Mouse (Mus musculus) layer of hippocampus, adult 18-20 months (tissue): Measurements from ENCODE around the gene Lpo. TPM values are rescaled to one million over a fixed set of nuclear protein-coding genes. Genes with fewer than 3 reads are reported as not detected.
"Not testable (repeated sequence)": the region's sequence is repeated elsewhere in the genome, so short reads cannot be mapped to it uniquely, and the experiment has no call there.

Experiments used
- DNase-seq, 2 experiments: peaks; one replicate each; pipeline ENCODE4 v3.0.0; 2022; ENCODE audit warnings: low spot score in 2 of 2
- long read RNA-seq: library from polyadenylated mRNA; stranded (forward); transcript quantifications from one replicate; pipeline ENCODE4 v2.0.0, GENCODE M21; 2021
- total RNA-seq, 2 experiments: library from RNA; stranded (reverse); gene quantifications; 2 replicates each; pipeline ENCODE4 v1.2.3; 2021

Gene Lpo
- total RNA-seq = under 1 TPM; 0.15 to 0.37 TPM
- long read RNA-seq = 0 reads

DNA sequence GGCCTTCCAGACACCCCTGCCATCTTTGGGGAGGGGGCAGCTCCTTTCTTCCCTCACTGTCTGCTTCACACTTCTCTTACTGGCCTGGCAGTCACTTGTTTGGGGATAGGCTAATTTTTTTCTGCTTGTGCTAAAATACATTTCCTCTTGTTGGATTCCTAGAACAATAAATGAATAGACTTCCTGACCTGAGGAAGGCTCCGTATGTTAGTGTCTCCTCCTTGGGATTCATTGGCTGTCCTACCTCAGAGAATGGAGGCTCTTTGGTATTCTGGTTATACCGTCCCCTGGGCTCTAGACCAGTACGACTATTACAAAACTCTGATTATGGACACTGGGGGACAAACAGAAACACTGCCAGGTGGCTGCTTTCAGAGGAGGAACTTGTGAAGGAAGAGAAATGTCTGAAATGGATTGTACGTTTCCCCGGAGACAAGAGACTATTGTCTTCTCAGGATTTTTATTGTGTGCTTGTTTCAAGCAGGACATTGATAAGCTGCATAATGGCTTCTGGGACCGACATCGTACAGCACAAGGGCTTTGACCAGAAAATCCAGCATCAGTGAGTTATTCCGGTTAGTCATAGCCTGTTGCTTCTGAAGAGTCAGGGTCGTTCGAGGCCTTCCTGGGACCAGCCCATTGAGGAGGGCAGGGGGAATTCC, at the start of gene Lpo:
Gene Lpo, minus strand, starts transcription at position 51 of the 662 bp plus-strand sequence.
- DNase-seq = no peak

DNA sequence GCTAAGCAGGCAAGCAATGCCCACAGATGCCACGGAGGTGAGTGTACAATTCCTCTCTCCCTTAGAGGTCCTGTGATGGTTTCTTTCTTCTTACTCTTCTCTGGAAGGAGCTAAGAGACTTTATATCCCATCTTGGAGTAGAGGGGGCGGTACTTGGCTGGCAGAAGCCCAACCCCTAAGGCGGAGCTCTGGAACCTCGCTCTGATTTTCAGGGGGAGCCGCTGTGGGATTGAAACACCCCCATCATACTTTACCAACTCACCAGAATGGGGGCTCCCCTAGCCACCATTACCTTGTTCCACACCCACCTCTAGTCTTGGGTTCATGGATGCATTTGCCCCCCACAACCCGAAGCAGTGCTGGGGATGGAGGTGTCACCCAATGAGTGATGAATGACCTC, 47.3 kb upstream of the Lpo start, which contains the start of gene Epx:
Gene Epx, minus strand, starts transcription at position 101 of the 400 bp plus-strand sequence.
- DNase-seq = no peak

DNA sequence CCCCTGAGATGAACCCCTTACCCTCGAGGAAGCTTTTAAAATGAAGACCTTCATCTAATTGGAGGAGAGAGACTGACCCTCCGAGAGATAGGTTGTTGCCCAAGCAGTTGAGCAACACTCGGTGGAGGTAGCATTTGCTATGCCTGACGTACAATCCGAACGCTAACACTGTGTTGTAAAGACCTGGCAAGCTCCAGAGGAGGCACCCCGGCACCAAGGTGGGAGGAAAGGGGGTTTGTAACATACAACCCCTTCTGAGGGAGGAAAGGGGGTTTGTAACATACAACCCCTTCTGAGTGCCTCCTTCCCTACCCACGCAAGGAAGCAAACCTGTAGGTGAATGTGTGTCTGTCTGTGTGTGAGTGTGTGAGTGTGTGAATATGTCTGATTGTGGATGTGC, 43.7 kb upstream of the Lpo start:
- DNase-seq = no peak

DNA sequence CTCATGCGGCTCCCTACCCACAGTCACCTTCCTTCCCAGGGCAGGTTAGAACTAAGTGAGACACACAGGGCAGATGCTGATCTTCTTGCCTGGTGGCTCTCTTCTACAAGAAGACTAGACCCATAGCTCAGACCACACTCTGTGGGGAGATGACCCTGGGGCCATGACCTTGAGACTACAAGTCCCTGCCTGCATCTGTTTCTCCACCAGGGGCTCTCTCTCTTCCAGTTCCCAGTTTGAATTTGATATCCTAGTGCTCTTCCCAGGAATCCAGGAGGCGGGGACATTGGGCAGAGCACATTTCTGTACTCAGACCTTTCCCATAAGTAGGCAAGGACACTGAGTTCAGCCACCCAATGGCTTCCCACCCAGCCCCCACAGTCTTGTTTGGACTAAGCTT, 42.0 kb upstream of the Lpo start:
- no peak for DNase-seq

DNA sequence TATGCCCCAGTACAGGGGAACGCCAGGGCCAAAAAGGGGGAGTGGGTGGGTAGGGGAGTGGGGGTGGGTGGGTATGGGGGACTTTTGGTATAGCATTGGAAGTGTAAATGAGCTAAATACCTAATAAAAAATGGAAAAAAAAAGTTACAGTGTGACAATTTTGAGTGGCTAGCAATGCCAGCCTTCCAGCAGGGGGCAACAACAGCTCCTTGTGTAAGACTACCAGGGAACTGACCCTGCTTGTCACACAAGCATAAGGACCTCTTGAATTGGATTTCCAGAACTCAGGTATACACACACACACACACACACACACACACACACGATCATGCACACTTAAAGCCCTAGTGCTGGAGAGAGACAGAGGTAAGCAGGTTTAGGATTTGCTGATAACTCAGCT, 38.8 kb upstream of the Lpo start:
- DNase-seq = not testable (repeated sequence)

DNA sequence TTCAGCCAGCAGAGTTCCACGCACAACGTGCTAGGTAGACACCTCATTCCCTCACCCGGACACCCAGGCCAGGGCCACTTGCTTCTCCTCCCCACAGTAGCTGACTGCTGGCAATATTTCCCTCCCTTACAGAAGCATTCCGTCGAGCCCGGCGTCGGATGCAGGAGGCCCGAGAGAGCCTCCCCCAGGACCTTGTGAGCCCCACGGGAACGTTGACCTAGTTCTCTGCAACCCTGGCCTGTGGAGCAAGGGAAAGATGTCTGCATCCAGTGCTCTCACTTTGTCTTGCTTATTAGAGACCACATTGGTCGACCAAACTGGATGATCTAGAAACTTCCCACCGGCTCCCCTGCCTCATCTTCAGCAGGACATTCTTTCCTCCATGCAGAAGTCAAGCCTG, 34.7 kb upstream of the Lpo start:
- no peak for DNase-seq

DNA sequence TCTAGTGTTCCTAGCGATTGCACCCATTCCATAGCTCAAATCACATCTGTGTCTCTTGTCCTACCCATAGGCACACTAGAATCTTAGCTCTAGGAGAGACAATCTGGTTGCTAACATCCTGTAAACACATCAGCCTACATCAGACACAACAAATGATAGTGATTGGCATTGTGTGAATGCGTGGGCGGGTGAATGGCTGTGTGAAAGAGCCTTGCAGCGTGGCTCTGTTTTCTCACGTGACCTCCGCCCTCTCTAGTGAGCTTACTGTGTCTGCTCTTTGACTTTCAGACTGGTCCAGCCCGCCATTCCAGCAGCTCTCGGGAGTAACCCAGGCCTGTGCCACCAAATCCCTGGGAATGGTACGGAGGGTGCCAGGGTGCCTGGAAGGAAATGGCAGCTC, 32.3 kb upstream of the Lpo start:
- no peak for DNase-seq

DNA sequence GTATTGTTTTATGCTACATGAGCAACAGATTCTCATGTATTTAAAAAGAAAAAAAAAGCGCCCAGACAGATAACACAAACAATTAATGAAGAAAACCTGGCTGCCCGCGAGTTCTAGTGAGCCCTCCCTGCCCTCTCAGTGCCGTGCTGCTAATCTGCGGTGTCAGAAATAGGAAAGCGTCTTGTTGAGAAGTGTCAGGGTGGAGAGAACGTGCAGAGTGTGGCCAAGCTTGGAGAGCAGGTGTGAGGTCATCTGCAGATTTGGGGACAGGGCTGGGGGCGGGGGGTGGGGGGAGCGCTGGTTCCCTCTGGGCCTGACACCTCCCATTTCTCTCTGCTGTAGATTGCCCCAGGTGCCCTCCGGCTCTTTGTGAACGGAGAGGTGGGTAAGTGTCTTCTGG, 31.2 kb upstream of the Lpo start:
- no peak for DNase-seq

DNA sequence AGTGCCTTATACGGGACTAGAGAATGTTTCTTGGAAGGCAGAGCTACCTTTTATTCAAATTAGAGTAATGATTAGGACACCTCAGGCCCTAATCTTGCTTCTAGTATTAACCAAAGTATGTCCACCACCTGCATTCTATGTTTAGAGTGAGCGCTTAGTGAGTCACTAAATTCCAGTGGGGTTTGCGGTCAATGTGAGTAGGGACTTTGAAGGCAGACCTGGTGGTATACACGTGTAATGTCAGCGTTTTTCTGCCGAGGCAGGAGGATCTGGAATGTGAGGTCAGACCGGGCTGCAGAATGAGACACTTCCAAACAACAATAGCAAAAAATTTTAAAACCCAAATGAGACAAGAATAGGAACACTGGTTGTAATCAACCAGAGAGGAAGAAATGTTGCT, 26.5 kb upstream of the Lpo start:
- DNase-seq = no peak

DNA sequence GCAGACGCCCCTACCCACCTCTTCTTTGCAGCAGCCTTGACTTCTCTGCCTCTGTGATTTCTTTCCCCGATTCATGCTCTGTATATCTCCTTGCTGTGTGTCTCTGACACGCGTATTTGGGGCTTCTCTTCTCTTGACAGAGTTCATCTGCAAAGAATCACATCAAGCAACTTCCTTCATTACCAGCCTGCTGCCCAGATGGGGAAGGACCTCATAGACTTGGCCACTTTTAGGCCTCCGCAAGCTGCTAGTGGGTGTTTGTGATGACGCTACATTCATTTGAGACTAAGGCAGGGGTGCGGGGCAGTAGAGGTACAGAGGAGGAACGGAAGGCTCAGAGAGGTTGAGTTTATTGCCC, 25.5 kb upstream of the Lpo start:
- DNase-seq = peak; percentile 11 to 27

DNA sequence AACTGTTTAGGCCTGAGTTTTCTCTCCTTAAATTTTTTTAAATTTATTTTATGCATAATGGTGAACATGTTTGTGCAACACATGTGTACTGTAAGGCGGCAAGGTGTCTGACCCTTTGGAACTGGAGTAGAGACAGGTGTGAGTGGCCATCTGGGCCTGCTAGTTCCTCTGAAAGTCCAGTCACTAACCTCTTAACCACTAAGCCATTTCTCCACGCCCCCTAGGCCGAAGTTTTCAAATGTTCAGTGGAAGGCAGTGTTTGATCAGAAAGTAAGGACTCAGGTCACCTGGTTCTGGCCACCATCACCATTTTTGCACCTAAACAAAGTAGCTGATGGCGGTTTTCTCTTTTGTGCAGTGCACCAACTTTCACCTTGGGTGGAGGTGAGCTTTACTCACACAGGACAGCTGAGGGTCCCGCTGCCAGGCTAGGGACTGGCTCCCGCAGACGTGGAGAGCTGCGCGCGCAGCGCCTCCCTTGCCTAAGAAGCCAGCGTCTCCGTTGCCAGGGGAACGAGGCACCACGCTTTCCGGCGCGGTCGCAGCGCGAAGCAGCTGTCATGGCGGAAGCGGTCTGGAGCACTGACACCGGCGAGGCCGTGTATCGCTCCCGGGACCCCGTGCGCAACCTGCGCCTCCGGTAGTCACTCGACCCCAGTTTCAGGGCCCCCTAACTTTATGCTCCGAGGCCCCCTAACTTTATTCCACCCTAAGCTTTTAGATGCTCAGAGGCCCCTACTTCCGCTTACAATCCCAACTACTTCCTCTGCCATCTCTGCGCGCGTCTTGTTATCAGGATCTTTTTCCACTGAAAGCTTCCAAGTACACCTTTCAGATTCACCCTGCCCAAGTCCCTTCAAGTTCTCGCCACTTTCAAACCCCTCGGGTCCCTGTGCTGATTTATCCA, 24.9 kb upstream of the Lpo start, which contains the start of gene Mks1:
Gene Mks1, plus strand, starts transcription at position 526 of the 907 bp plus-strand sequence.
- peak; percentile 86 to 95 for DNase-seq

DNA sequence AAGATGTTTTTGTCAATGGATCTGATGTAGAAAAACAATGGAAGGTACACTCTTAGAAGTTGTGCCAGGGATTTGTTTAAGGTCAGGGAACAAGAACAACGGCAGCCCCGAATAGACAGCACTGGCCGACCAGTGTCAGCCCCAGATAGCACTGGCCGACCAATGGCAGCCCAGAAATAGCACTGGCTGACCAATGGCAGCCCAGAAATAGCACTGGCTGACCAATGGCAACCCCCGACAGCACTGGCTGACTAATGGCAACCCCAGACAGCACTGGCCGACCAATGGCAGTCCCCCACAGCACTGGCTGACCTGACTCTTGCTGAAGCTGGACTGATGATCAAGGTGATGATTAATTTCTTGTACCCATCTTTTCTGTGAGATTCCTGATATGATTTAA, 19.8 kb upstream of the Lpo start:
- no peak for DNase-seq

DNA sequence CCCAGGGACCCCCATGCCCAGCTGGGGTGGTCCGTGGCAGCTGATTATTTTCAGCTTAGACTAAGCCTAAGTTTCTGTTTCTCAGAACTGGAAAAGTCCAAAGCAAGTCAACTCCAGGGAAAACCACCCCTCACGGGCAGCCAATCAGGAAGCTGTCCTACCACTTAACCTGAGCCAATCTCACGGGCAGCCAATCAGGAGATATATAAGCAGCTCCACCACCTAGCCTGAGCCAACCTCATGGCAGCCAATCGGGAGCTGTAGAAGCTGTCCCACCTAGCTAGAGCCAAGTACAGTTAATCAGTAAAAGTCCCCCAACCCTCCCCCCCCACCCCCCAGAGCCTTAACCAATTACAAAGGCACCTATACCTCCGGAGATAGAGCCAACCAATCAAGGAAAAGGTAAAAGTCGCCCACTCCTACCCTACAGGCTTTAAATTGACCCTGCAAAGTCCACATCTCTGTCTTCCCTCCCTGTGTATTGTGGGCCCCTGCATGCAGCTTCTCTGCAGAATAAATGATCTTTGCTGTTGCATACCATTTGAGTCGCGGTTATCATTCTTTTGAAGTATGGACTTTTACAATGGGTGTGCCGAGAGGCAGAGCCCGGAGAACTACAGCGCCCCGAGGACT, 19.0 kb upstream of the Lpo start:
- no peak for DNase-seq

DNA sequence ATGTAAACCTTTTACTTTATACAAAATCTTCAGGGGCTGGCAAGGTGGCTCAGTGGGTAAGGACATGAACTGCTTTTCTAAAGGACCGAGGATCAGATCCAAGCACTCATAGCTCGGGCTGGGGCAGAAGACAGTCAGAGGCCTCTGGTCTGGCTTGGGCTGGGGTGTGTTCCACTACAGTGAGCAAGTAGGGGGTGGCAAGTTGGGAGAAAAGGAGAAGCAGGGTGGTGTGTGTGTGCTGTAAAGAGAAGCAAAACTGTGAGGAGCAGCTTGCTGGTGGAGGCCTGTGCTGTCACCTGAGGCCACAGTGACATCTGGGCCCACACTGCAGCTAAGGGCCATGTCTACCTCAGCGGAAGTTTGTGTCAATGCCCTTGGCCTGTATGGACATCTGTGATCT, 13.3 kb upstream of the Lpo start:
- DNase-seq = no peak

DNA sequence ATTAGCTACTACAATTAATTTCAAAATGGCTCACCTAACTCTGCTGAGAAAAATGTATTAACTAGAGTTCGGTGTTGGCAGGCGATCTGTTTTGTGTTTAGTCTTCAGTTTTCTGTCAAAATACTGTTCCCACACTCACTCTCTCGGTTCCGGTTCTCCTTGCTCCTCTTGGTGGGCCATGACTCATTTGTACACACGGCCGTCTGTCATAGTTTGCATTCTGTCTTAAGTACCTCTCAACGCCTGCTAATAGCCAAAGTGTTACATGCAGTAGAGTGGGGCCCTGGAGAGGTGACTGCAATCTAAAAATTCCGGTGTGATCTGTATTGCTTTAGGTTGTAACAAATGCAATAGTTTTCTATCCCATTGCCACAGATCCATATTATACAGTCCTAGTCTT, 12.6 kb upstream of the Lpo start:
- peak in 1 of 2 experiments; percentile 8 for DNase-seq

DNA sequence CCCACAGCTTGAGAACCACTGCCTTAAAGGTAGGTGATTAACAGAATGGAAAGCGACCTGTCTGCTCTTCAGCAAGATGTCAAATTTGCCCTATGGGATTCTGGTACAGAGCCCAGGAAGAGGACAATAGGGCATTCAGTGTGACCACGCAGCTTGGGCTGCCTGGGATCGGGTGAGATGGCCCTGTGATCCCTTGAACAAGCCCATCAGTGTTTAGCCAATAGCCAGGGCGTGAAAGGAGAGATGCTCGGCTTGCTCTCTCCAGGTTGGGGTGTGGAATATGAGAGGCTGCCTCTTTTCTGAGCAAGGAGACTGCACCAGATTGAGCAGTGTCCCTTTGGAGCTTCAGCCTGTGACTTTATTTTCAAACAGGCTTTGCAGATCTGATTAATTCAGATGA, 6.6 kb downstream of the Lpo start:
- peak in 1 of 2 experiments; percentile 23 for DNase-seq

DNA sequence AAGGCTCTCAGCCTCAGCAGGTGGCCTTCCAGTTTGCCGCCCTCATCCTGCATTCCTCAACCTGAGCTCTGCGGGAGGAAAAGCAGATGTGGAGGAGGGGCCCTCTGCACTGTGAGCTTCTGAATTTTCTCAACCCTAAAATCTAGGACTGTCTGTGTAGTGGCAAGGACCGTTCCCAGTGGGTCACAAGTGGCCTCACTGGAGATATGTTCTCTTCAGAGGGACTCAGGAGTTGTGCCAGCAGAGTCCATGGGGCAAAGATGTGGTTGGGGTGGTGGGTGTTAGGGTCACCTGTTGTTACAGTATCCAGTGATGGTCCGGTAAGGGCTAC, 10.7 kb downstream of the Lpo start:
- DNase-seq = no peak

DNA sequence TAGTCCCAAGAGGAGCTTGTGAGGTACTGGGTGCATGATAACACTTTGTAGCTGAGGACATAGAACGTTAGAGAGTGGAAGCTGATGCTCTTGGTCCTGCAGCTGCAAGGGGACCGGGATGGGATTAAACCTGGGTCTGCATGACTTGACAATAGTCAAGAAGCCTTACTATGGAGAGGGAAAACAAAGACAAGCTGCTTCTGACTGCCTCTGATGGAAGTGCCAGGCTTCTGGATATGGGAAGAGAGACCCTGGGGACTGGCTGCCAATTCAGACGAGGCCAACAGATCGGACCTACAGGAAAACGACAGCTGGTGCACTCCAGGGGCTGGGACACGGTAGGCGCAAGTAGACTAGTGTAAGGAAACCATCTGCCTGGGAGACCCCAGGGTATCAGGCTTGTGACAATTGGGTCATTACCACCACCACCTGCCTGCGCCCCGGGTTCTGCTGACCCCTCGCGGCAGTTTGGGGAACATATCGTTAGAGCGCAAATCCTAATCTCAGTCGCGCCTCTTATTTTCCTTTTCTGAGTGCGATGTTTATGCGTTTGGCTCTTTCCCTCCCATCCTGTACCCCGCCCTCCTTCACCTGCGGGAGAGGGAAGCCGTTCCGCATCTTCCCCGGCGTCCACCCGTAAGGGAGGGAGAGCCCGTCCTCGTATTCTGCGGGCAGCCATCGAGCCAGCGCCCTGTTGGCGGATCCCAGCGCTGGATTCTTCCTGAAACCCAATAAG, 11.2 kb downstream of the Lpo start:
- DNase-seq = peak; percentile 28 to 69

DNA sequence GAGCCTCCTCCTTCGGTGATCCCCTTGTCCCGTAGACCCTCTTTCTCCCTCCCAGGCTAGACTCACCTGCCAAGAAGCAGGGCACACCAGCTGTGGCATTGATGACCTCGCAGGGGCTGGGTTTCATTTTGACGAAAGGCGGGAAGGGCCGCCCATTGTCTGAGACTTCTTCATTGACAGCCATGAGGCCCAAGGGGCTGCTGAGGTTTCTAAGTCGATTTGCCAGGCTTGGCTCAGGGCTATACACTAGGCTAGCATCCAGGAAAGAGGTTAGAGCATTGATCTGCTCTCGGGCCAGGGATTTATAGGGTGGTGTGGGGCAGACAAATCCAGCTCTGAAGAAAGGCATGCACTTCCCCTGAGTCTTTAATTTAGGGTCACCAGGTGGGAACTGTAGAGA, 13.3 kb downstream of the Lpo start:
- no peak for DNase-seq

DNA sequence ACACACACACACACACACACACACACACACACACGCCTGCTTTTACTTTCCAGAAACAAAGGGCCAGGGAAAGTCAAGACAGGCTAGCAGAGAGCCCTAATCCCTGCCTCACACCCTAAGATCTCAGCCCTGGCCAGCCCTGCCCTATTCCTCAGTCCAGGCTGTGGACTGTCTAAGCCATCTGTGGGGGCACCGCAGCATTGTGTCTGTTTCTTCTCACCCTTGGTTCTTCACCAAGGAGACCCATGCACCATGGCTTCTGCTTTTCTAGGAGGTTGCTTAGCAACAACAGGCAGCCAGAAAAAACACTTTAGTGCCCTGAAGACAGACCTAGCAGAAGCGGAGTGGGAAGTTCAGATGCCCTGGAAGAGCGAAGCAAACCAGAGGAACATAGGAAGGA, 16.7 kb downstream of the Lpo start:
- DNase-seq = no peak

DNA sequence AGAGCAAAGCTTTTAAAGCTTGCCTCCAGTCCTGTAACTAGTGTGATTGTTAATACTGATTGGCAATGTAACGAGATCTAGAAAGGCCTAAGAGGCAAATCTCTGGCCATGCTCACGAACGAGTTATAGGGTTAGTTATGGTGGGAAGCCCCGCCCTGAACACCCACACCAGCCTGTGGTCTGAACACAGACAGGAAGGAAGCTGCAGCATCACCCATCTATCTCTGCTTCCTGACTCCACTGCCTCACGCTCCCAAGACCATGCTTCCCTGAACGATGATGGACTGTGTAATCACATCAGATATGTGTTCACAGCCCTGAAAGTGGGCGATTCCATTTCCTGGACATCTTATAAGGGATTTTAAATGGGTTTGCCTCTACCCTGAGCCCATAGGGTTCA, 19.9 kb downstream of the Lpo start:
- no peak for DNase-seq

DNA sequence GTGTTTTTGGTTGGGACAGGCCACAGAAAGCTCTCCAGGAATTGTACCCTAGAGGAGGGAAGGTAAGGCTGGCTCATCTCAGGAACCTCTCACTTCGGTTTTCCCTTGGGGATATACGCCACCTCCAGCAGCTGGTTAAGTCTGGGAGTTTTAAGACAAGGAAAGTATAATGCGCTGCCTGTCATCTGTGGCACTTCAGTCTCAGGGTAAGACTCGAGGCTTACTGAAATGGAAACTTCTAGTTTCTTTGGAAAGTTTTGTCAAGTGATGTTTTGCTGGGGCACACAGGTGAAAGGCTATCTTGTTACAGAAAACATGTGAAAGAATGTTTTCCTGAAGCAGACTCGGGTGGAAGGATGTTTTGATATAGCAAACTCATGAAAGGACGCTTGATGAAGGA, 20.7 kb downstream of the Lpo start:
- no peak for DNase-seq
